Mouse (Mus musculus): ENCODE measurements around the gene Igsf9.

DNA sequence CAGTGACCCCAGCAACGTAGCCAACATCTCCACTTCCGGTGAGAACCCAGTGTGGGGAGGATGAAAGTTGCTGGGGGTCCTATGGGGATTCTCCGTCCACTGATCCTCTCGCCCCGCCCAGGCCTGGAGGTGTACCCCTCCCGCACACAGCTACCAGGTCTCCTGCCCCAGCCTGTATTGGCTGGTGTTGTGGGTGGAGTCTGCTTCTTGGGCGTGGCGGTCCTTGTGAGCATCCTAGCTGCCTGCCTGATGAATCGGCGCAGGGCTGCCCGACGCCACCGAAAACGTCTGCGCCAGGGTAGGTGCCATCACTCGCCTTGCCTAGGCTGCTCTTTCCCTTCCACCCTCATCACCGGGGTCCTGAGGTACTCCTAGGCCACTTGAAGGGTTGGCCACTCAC is 14.4 kb downstream of the Igsf9 start:
- TF ChIP-seq POLR2A (IDR thresholded peaks at IDR 0.05; ENCODE audit: insufficient read depth, low read length) = no peak
- no peak for TF ChIP-seq EP300 (IDR thresholded peaks at IDR 0.05; ENCODE audit: insufficient read depth, low read depth, low read length)
- TF ChIP-seq CTCF (IDR thresholded peaks at IDR 0.05; ENCODE audit: low read depth, low read length) = no peak
